Mouse (Mus musculus) neural tube, embryonic 13.5 days (tissue): Measurements from ENCODE around the gene Ugt2a2. TPM values are rescaled to one million over a fixed set of nuclear protein-coding genes. Genes with fewer than 3 reads are reported as not detected.
"Not testable (repeated sequence)": the region's sequence is repeated elsewhere in the genome, so short reads cannot be mapped to it uniquely, and the experiment has no call there.

ENCODE experiments used
- ATAC-seq: fragments of 200-750 bp; cut with Nextera tagmentation; 2 replicates; pipeline ENCODE4 v1.8.0; 2017; ENCODE audit warnings: low read depth, mild to moderate bottlenecking, moderate TSS enrichment, moderate library complexity
- H3K27ac ChIP-seq: fragments of 300-500 bp; sonication (generic); replicated peaks from 2 replicates; pipeline ENCODE4 v1.5.1; 2015; ENCODE audit warnings: moderate library complexity, mild to moderate bottlenecking, inconsistent platforms
- H3K27me3 ChIP-seq: fragments of 300-500 bp; sonication (generic); 2 replicates; pipeline ENCODE4 v1.6.1; 2015; ENCODE audit warnings: mild to moderate bottlenecking, inconsistent platforms
- H3K36me3 ChIP-seq: fragments of 300-500 bp; sonication (generic); 2 replicates; pipeline ENCODE4 v1.6.1; 2015; ENCODE audit warnings: mild to moderate bottlenecking, inconsistent platforms
- H3K4me1 ChIP-seq: fragments of 300-500 bp; sonication (generic); replicated peaks from 2 replicates; pipeline ENCODE4 v1.6.1; 2015; ENCODE audit warnings: inconsistent platforms
- H3K4me2 ChIP-seq: fragments of 300-500 bp; sonication (generic); 2 replicates; pipeline ENCODE4 v1.6.1; 2015; ENCODE audit warnings: inconsistent platforms, mild to moderate bottlenecking, moderate library complexity
- H3K4me3 ChIP-seq: fragments of 300-500 bp; sonication (generic); 2 replicates; pipeline ENCODE4 v1.5.1; 2015; ENCODE audit warnings: mild to moderate bottlenecking, inconsistent platforms
- H3K9ac ChIP-seq: fragments of 300-500 bp; sonication (generic); 2 replicates; pipeline ENCODE4 v1.6.1; 2015; ENCODE audit warnings: moderate library complexity, mild to moderate bottlenecking, inconsistent platforms
- H3K9me3 ChIP-seq: fragments of 300-500 bp; sonication (generic); 2 replicates; pipeline ENCODE4 v1.6.1; 2016; ENCODE audit warnings: inconsistent platforms
- WGBS: fragments of 180-500 bp; shearing (Covaris S2); methylation state at CpG from one replicate; pipeline ENCODE4 v1.1.7; 2015; 5-methylcytosine and 5-hydroxymethylcytosine counted together
- polyA plus RNA-seq: library from polyadenylated mRNA; unstranded; fragments of >200 nt; fragmentation: Nextera tagmentation; extraction: Ambion mirVana; gene quantifications from 2 replicates; pipeline ENCODE4 v1.2.1, GENCODE M21; 2015

Ugt2a2 gene
- polyA plus RNA-seq, 1 experiment from 2014 or later, result not detected

GRCm38 (mm10) chr5:87436264-87436663 is 45.8 kb downstream of the Ugt2a2 start:
- no peak overlapping the region for H3K9ac ChIP-seq
- H3K4me3 ChIP-seq, result no peak overlapping the region
- no peak for ATAC-seq
- 46% methylated on average over 3 of the region's 3 CpGs for WGBS
- no peak overlapping the region for H3K27ac ChIP-seq
- H3K27me3 ChIP-seq, result no peaks in the 10 kb centered on the region
- H3K9me3 ChIP-seq, result no peaks in the 10 kb centered on the region
- H3K36me3 ChIP-seq, result no peaks in the 10 kb centered on the region
- no peak overlapping the region for H3K4me2 ChIP-seq
- H3K4me1 ChIP-seq, result no peaks in the 10 kb centered on the region

DNA sequence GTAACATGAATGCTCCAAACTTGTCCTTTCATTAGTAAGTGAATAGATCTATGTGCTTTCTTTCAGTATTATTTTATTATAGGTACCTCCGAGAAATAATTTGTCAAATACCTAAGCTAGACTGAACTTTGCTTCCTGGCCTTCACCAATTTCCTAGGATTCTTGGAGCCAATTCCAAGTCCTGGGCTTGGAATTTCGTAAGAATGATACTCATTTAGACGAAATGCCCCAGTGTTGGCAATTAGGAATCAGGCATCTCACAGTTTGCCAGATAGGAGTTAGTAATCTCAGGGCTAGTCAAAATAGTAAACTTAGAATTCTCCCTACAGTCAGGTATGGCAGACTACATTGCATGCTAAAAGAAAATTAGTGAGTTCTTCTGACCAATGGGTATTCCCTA is 56.4 kb downstream of the Ugt2a2 start:
- 81% methylated on average over 3 of the region's 3 CpGs for WGBS
- Histone ChIP-seq H3K4me2 (no peak overlapping the region), H3K9ac (no peak overlapping the region), H3K4me1 (no peaks in the 10 kb centered on the region), H3K4me3 (no peak overlapping the region), H3K9me3 (no peaks in the 10 kb centered on the region), H3K36me3 (no peaks in the 10 kb centered on the region), H3K27me3 (no peaks in the 10 kb centered on the region), H3K27ac (no peak overlapping the region)
- no peak for ATAC-seq

- H3K4me3 ChIP-seq, ATAC-seq, H3K27ac ChIP-seq, H3K4me2 ChIP-seq, H3K9me3 ChIP-seq, H3K36me3 ChIP-seq, H3K27me3 ChIP-seq, H3K4me1 ChIP-seq, H3K9ac ChIP-seq: not testable (repeated sequence)
- WGBS, result 95% methylated on average over 2 of the region's 2 CpGs
Measured at GRCm38 (mm10) chr5:87424041-87424440, 58.0 kb downstream of the Ugt2a2 start, which contains the start of gene Ugt2b38. TSS of gene Ugt2b38 (minus strand) at chr5:87424203.

Other genes with a start within 250 kb of the Ugt2a2 start
- not detected in 2 replicates for gene Ugt2b37, start 227.5 kb downstream of the Ugt2a2 start, polyA plus RNA-seq
- not detected in 2 replicates for gene Ugt2a3, start 145.1 kb downstream of the Ugt2a2 start, polyA plus RNA-seq
- not detected in 2 replicates for gene Ugt2b38, start 58.1 kb downstream of the Ugt2a2 start, polyA plus RNA-seq
- gene Gm43638, start 4.5 kb upstream of the Ugt2a2 start, polyA plus RNA-seq, result not detected in 2 replicates
- not detected in 2 replicates for gene Ugt2a1, start 8.6 kb upstream of the Ugt2a2 start, polyA plus RNA-seq
- gene Sult1b1, start 55.9 kb upstream of the Ugt2a2 start, polyA plus RNA-seq, result not detected in 2 replicates
- gene Sult1d1, start 86.8 kb upstream of the Ugt2a2 start, polyA plus RNA-seq, result not detected in 2 replicates
- not detected in 2 replicates for gene Sult1e1, start 109.3 kb upstream of the Ugt2a2 start, polyA plus RNA-seq
- not detected in 2 replicates for gene Csn1s1, start 183.9 kb upstream of the Ugt2a2 start, polyA plus RNA-seq
- gene Csn2, start 217.4 kb upstream of the Ugt2a2 start, polyA plus RNA-seq, result not detected in 2 replicates